Mouse (Mus musculus) forebrain, postnatal 0 days (tissue): ENCODE measurements around the gene Dnajb5. TPM values are rescaled to one million over a fixed set of nuclear protein-coding genes. Genes with fewer than 3 reads are reported as not detected.

ENCODE experiments used
- ATAC-seq: fragments of 200-750 bp; cut with Nextera tagmentation; 2 replicates; pipeline ENCODE4 v1.8.0; 2017; ENCODE audit warnings: mild to moderate bottlenecking, moderate library complexity
- DNase-seq: peaks from one replicate; pipeline ENCODE4 v3.0.0-alpha.2; 2015
- H3K27ac ChIP-seq: fragments of 300-500 bp; sonication (generic); 2 replicates; pipeline ENCODE4 v1.5.1; 2014; ENCODE audit warnings: low read depth, mild to moderate bottlenecking, antibody characterized with exemption, low read length, moderate library complexity, mixed read lengths
- H3K27me3 ChIP-seq: fragments of 300-500 bp; sonication (generic); 2 replicates; pipeline ENCODE4 v1.6.1; 2014; ENCODE audit warnings: mild to moderate bottlenecking, low read length, mixed read lengths; ENCODE audit not compliant: insufficient read depth
- H3K36me3 ChIP-seq: fragments of 300-500 bp; sonication (generic); 2 replicates; pipeline ENCODE4 v1.6.1; 2014; ENCODE audit warnings: mild to moderate bottlenecking, moderate library complexity; ENCODE audit not compliant: insufficient read depth
- H3K4me1 ChIP-seq: fragments of 300-500 bp; sonication (generic); 2 replicates; pipeline ENCODE4 v1.6.1; 2014; ENCODE audit warnings: antibody characterized with exemption; ENCODE audit not compliant: insufficient read depth
- H3K4me2 ChIP-seq: fragments of 300-500 bp; sonication (generic); 2 replicates; pipeline ENCODE4 v1.6.1; 2014; ENCODE audit warnings: low read depth, mild to moderate bottlenecking, moderate library complexity
- H3K4me3 ChIP-seq: fragments of 300-500 bp; sonication (generic); 2 replicates; pipeline ENCODE4 v1.5.1; 2014; ENCODE audit warnings: low read depth, low read length, mixed read lengths
- H3K9ac ChIP-seq: fragments of 300-500 bp; sonication (generic); 2 replicates; pipeline ENCODE4 v1.6.1; 2014; ENCODE audit warnings: mild to moderate bottlenecking
- H3K9me3 ChIP-seq: fragments of 300-500 bp; sonication (generic); 2 replicates; pipeline ENCODE4 v1.6.1; 2016; ENCODE audit warnings: low read length
- CTCF ChIP-seq: sonication (generic); IDR thresholded peaks from 2 replicates; pipeline ENCODE4 v1.5.1; 2016; ENCODE audit warnings: antibody characterized with exemption, control low read depth, low read depth
- whole genome bisulfite sequencing: fragments of 180-500 bp; shearing (Covaris S2); extraction: QIAGEN DNeasy Blood & Tissue Kit; methylation state at CpG from one replicate; pipeline ENCODE4 v1.1.7; 2014; 5-methylcytosine and 5-hydroxymethylcytosine counted together
- polyA plus RNA-seq: library from polyadenylated mRNA; unstranded; fragments of >200 nt; fragmentation: Nextera tagmentation; extraction: Ambion mirVana; gene quantifications from 2 replicates; pipeline ENCODE4 v1.2.1, GENCODE M21; 2015
- total RNA-seq: library from RNA; depleted of rRNA; stranded (reverse); fragments of >200 nt; gene quantifications from 2 replicates; pipeline ENCODE4 v1.2.3, GENCODE M21; 2014

The Dnajb5 gene
- total and polyA plus RNA-seq, 2 experiments from 2014 or later = 46.8 to 106 TPM

- H3K9ac ChIP-seq = 0 out of 2 replicates have a peak overlapping the region, but pooled peaks have one; percentile 4
- no peaks in the 10 kb centered on the region for H3K27me3 ChIP-seq
- peak overlapping the region; percentile 96 for H3K4me2 ChIP-seq
- no peaks in the 10 kb centered on the region for H3K9me3 ChIP-seq
- peak overlapping the region; percentile 76 for H3K27ac ChIP-seq
- 5% methylated on average over 10 of the region's 10 CpGs for WGBS
- peak; percentile 94 for TF ChIP-seq CTCF
- ATAC-seq (no peak), DNase-seq (peak; percentile 86)
- H3K36me3 ChIP-seq = peaks cover 49% of the 10 kb centered on the region
- H3K4me1 ChIP-seq = peaks cover 21% of the 10 kb centered on the region; the same call in 1 of the 2 replicates
- peak overlapping the region; percentile 81 for H3K4me3 ChIP-seq
Observed at GRCm38 (mm10) chr4:42954297-42954696, 4.7 kb downstream of the Dnajb5 start.

GRCm38 (mm10) chr4:42955200-42955599 lies 5.6 kb downstream of the Dnajb5 start:
- peaks cover 49% of the 10 kb centered on the region for H3K36me3 ChIP-seq
- H3K4me1 ChIP-seq = peaks cover 21% of the 10 kb centered on the region; the same call in 1 of the 2 replicates
- H3K4me3 ChIP-seq = no peak overlapping the region
- H3K9ac ChIP-seq = no peak overlapping the region
- no peak overlapping the region for H3K27ac ChIP-seq
- WGBS = 91% methylated on average over 3 of the region's 3 CpGs
- DNase-seq (no peak), ATAC-seq (no peak)
- no peak overlapping the region for H3K4me2 ChIP-seq
- no peaks in the 10 kb centered on the region for H3K9me3 ChIP-seq
- no peaks in the 10 kb centered on the region for H3K27me3 ChIP-seq
- TF ChIP-seq CTCF = no peak

GRCm38 (mm10) chr4:42956581-42956980 lies 7.0 kb downstream of the Dnajb5 start:
- no peak for TF ChIP-seq CTCF
- Histone ChIP-seq H3K27me3 (no peaks in the 10 kb centered on the region), H3K27ac (no peak overlapping the region), H3K4me1 (peaks cover 21% of the 10 kb centered on the region; the same call in 1 of the 2 replicates), H3K9ac (no peak overlapping the region), H3K36me3 (peaks cover 49% of the 10 kb centered on the region), H3K4me2 (no peak overlapping the region), H3K4me3 (no peak overlapping the region), H3K9me3 (no peaks in the 10 kb centered on the region)
- 96% methylated on average over 17 of the region's 17 CpGs for WGBS
- ATAC-seq (no peak), DNase-seq (no peak)

GRCm38 (mm10) chr4:42957306-42957705 lies 7.7 kb downstream of the Dnajb5 start:
- H3K4me2 ChIP-seq = no peak overlapping the region
- no peaks in the 10 kb centered on the region for H3K27me3 ChIP-seq
- H3K36me3 ChIP-seq = peaks cover 49% of the 10 kb centered on the region
- WGBS = 79% methylated on average over 11 of the region's 11 CpGs
- no peaks in the 10 kb centered on the region for H3K9me3 ChIP-seq
- ATAC-seq (no peak), DNase-seq (no peak)
- H3K4me1 ChIP-seq = peaks cover 19% of the 10 kb centered on the region; the same call in 1 of the 2 replicates
- no peak for TF ChIP-seq CTCF
- no peak overlapping the region for H3K9ac ChIP-seq
- H3K4me3 ChIP-seq = no peak overlapping the region
- no peak overlapping the region for H3K27ac ChIP-seq

- no peak for DNase-seq
- no peaks in the 10 kb centered on the region for H3K27me3 ChIP-seq
- peaks cover 49% of the 10 kb centered on the region for H3K36me3 ChIP-seq
- peaks cover 12% of the 10 kb centered on the region; the same call in 1 of the 2 replicates for H3K4me1 ChIP-seq
- no peak for TF ChIP-seq CTCF
- 87% methylated on average over 8 of the region's 8 CpGs for WGBS
- H3K4me2 ChIP-seq = no peak overlapping the region
- no peak for ATAC-seq
- no peaks in the 10 kb centered on the region for H3K9me3 ChIP-seq
- H3K27ac ChIP-seq = no peak overlapping the region
- H3K4me3 ChIP-seq = no peak overlapping the region
- no peak overlapping the region for H3K9ac ChIP-seq
Observed at GRCm38 (mm10) chr4:42957979-42958378, 8.4 kb downstream of the Dnajb5 start.

- no peak overlapping the region for H3K4me3 ChIP-seq
- ATAC-seq (no peak), DNase-seq (peak; percentile 22)
- H3K4me2 ChIP-seq = no peak overlapping the region
- no peak for TF ChIP-seq CTCF
- H3K27ac ChIP-seq = no peak overlapping the region
- H3K4me1 ChIP-seq = peaks cover 6% of the 10 kb centered on the region; the same call in 1 of the 2 replicates
- peaks cover 45% of the 10 kb centered on the region for H3K36me3 ChIP-seq
- WGBS = 52% methylated on average over 8 of the region's 8 CpGs
- H3K9me3 ChIP-seq = no peaks in the 10 kb centered on the region
- H3K9ac ChIP-seq = no peak overlapping the region
- no peaks in the 10 kb centered on the region for H3K27me3 ChIP-seq
Observed at GRCm38 (mm10) chr4:42958942-42959341, 9.3 kb downstream of the Dnajb5 start.

GRCm38 (mm10) chr4:42959382-42959781 lies 9.8 kb downstream of the Dnajb5 start:
- no peak for DNase-seq
- H3K36me3 ChIP-seq = peaks cover 44% of the 10 kb centered on the region
- no peak for TF ChIP-seq CTCF
- no peaks in the 10 kb centered on the region for H3K27me3 ChIP-seq
- H3K4me3 ChIP-seq = no peak overlapping the region
- no peak overlapping the region for H3K27ac ChIP-seq
- no peak for ATAC-seq
- WGBS = 61% methylated on average over 4 of the region's 4 CpGs
- H3K4me2 ChIP-seq = no peak overlapping the region
- H3K4me1 ChIP-seq = 0 out of 2 replicates have a peak, but pooled peaks cover 6% of the 10 kb centered on the region
- no peaks in the 10 kb centered on the region for H3K9me3 ChIP-seq
- H3K9ac ChIP-seq = no peak overlapping the region
